Mouse (Mus musculus): ENCODE measurements around the gene Gm17949. TPM values are rescaled to one million over a fixed set of nuclear protein-coding genes. Genes with fewer than 3 reads are reported as not detected.

Gm17949 gene
- polyA plus RNA-seq, 2 experiments: not detected

GRCm38 (mm10) chr17:57029691-57030090 is 18.4 kb downstream of the Gm17949 start:
- Histone ChIP-seq H3K4me2 (ENCODE audit: low read depth) (peak overlapping the region; percentile 98), H3K9ac (replicated peaks) (peak overlapping the region; percentile 86), H3K27ac (peak overlapping the region; percentile 28), H3K4me1 (replicated peaks; ENCODE audit: control insufficient read depth in 2 of 2, insufficient read depth in 2 of 2, low read length in 1 of 2) (peaks cover 23 to 29% of the 10 kb centered on the region in 2 experiments), H3K4me3 (ENCODE audit: insufficient read depth in 1 of 2, low read depth in 2 of 2, low read length in 2 of 2) (peak overlapping the region; percentile 90 to 97), H3K27me3 (ENCODE audit: control insufficient read depth, insufficient read depth, low read length) (no peaks in the 10 kb centered on the region), H3K36me3 (replicated peaks; ENCODE audit: control insufficient read depth, insufficient read depth, low read depth) (peaks cover 42% of the 10 kb centered on the region), H3K9me3 (ENCODE audit: control insufficient read depth, low read length) (no peaks in the 10 kb centered on the region)
- ATAC-seq (ENCODE audit: insufficient read depth) (no peak), DNase-seq (ENCODE audit: low read depth in 3 of 3, low spot score in 3 of 3) (peak; percentile 63 to 68 (median 66))
- TF ChIP-seq CTCF (IDR thresholded peaks at IDR 0.05; ENCODE audit: low read depth) (no peak), EP300 (IDR thresholded peaks at IDR 0.05; ENCODE audit: low read depth) (no peak)
- 15% methylated on average over 8 of the region's 8 CpGs for WGBS (ENCODE audit: insufficient replicate concordance)

- H3K27me3 ChIP-seq (ENCODE audit: control insufficient read depth, insufficient read depth, low read length): no peaks in the 10 kb centered on the region
- H3K27ac ChIP-seq: peak within 1 kb of the TSS; percentile 88
- no peak for DNase-seq (ENCODE audit: low read depth in 3 of 3, low spot score in 3 of 3)
- H3K4me1 ChIP-seq (replicated peaks; ENCODE audit: control insufficient read depth in 2 of 2, insufficient read depth in 2 of 2, low read length in 1 of 2): peaks cover 23 to 29% of the 10 kb centered on the region in 2 experiments
- WGBS (ENCODE audit: insufficient replicate concordance): under 1% methylated on average over 97 of the region's 99 CpGs
- peaks cover 28% of the 10 kb centered on the region for H3K36me3 ChIP-seq (replicated peaks; ENCODE audit: control insufficient read depth, insufficient read depth, low read depth)
- peak within 1 kb of the TSS; percentile 86 for H3K9ac ChIP-seq (replicated peaks)
- H3K9me3 ChIP-seq (ENCODE audit: control insufficient read depth, low read length): no peaks in the 10 kb centered on the region
- ATAC-seq (ENCODE audit: insufficient read depth): no peak
- no peak for TF ChIP-seq CTCF (IDR thresholded peaks at IDR 0.05; ENCODE audit: low read depth)
- no peak for TF ChIP-seq EP300 (IDR thresholded peaks at IDR 0.05; ENCODE audit: low read depth)
- H3K4me3 ChIP-seq (ENCODE audit: insufficient read depth in 1 of 2, low read depth in 2 of 2, low read length in 2 of 2): peak within 1 kb of the TSS; percentile 90 to 97
- peak within 1 kb of the TSS; percentile 98 for H3K4me2 ChIP-seq (ENCODE audit: low read depth)
These were observed 19.8 kb downstream of the Gm17949 start, which contains the start of gene Khsrp for GRCm38 (mm10) chr17:57030931-57031660. Khsrp (minus strand) TSS chr17:57031522.

- H3K9ac ChIP-seq (replicated peaks): peak overlapping the region; percentile 84
- WGBS (ENCODE audit: insufficient replicate concordance): under 1% methylated on average over 38 of the region's 38 CpGs
These were observed 20.6 kb downstream of the Gm17949 start for GRCm38 (mm10) chr17:57031661-57032420.

GRCm38 (mm10) chr17:57032854-57033253 is 21.6 kb downstream of the Gm17949 start:
- peak overlapping the region in 1 of 2 experiments; percentile 61; a peak in 2 of 4 replicates for H3K4me3 ChIP-seq (ENCODE audit: insufficient read depth in 1 of 2, low read depth in 2 of 2, low read length in 2 of 2)
- peak overlapping the region; percentile 88 for H3K27ac ChIP-seq
- H3K36me3 ChIP-seq (replicated peaks; ENCODE audit: control insufficient read depth, insufficient read depth, low read depth): peaks cover 12% of the 10 kb centered on the region
- no peak for ATAC-seq (ENCODE audit: insufficient read depth)
- H3K9ac ChIP-seq (replicated peaks): peak overlapping the region; percentile 84; the same call in 1 of the 2 replicates
- no peaks in the 10 kb centered on the region for H3K9me3 ChIP-seq (ENCODE audit: control insufficient read depth, low read length)
- DNase-seq (ENCODE audit: low read depth in 3 of 3, low spot score in 3 of 3): no peak
- WGBS (ENCODE audit: insufficient replicate concordance): 74% methylated on average over 4 of the region's 4 CpGs
- peak overlapping the region; percentile 94 for H3K4me2 ChIP-seq (ENCODE audit: low read depth)
- TF ChIP-seq CTCF (IDR thresholded peaks at IDR 0.05; ENCODE audit: low read depth): 0 out of 2 replicates have a peak, but pooled peaks have one; percentile 31
- no peak for TF ChIP-seq EP300 (IDR thresholded peaks at IDR 0.05; ENCODE audit: low read depth)
- peaks cover 20 to 21% of the 10 kb centered on the region in 2 experiments for H3K4me1 ChIP-seq (replicated peaks; ENCODE audit: control insufficient read depth in 2 of 2, insufficient read depth in 2 of 2, low read length in 1 of 2)
- no peaks in the 10 kb centered on the region for H3K27me3 ChIP-seq (ENCODE audit: control insufficient read depth, insufficient read depth, low read length)

More at GRCm38 (mm10) chr17:57031661-57032420, 20.6 kb downstream of the Gm17949 start:
- DNase-seq (ENCODE audit: low read depth in 3 of 3, low spot score in 3 of 3): peak; percentile 100
- peak; percentile 85 for ATAC-seq (ENCODE audit: insufficient read depth)
- H3K27me3 ChIP-seq (ENCODE audit: control insufficient read depth, insufficient read depth, low read length): no peaks in the 10 kb centered on the region
- H3K9me3 ChIP-seq (ENCODE audit: control insufficient read depth, low read length): no peaks in the 10 kb centered on the region
- peak overlapping the region; percentile 88 for H3K27ac ChIP-seq
- peak overlapping the region; percentile 65 to 90 for H3K4me3 ChIP-seq (ENCODE audit: insufficient read depth in 1 of 2, low read depth in 2 of 2, low read length in 2 of 2)
- peak overlapping the region; percentile 94 for H3K4me2 ChIP-seq (ENCODE audit: low read depth)
- TF ChIP-seq EP300 (IDR thresholded peaks at IDR 0.05; ENCODE audit: low read depth): peak; percentile 53
- no peak for TF ChIP-seq CTCF (IDR thresholded peaks at IDR 0.05; ENCODE audit: low read depth)
- H3K4me1 ChIP-seq (replicated peaks; ENCODE audit: control insufficient read depth in 2 of 2, insufficient read depth in 2 of 2, low read length in 1 of 2): peaks cover 23 to 27% of the 10 kb centered on the region in 2 experiments
- peaks cover 21% of the 10 kb centered on the region for H3K36me3 ChIP-seq (replicated peaks; ENCODE audit: control insufficient read depth, insufficient read depth, low read depth)

- TF ChIP-seq CTCF (IDR thresholded peaks at IDR 0.05; ENCODE audit: low read depth): peak; percentile 61
- no peak for TF ChIP-seq EP300 (IDR thresholded peaks at IDR 0.05; ENCODE audit: low read depth)
- Histone ChIP-seq H3K4me1 (replicated peaks; ENCODE audit: control insufficient read depth in 2 of 2, insufficient read depth in 2 of 2, low read length in 1 of 2) (no peaks in the 10 kb centered on the region), H3K27ac (no peak overlapping the region), H3K36me3 (replicated peaks; ENCODE audit: control insufficient read depth, insufficient read depth, low read depth) (no peaks in the 10 kb centered on the region), H3K9ac (replicated peaks) (no peak overlapping the region), H3K4me3 (ENCODE audit: insufficient read depth in 1 of 2, low read depth in 2 of 2, low read length in 2 of 2) (no peak overlapping the region), H3K9me3 (ENCODE audit: control insufficient read depth, low read length) (no peaks in the 10 kb centered on the region), H3K4me2 (ENCODE audit: low read depth) (no peak overlapping the region), H3K27me3 (ENCODE audit: control insufficient read depth, insufficient read depth, low read length) (no peaks in the 10 kb centered on the region)
- WGBS (ENCODE audit: insufficient replicate concordance): 29% methylated on average over 8 of the region's 8 CpGs
- no peak for DNase-seq (ENCODE audit: low read depth in 3 of 3, low spot score in 3 of 3)
- no peak for ATAC-seq (ENCODE audit: insufficient read depth)
These were observed 27.7 kb downstream of the Gm17949 start for GRCm38 (mm10) chr17:57038978-57039377.

All from liver, embryonic 14.5 days (tissue).